Mouse (Mus musculus): ENCODE measurements around the gene Nop2.

The Nop2 gene

GRCm38 (mm10) chr6:125131302-125132156 is at the start of gene Nop2:
TSS of gene Nop2 (plus strand) at chr6:125131909.
- DNase-seq (ENCODE audit: low spot score): peak; percentile 88

GRCm38 (mm10) chr6:125082801-125083386 is 48.8 kb upstream of the Nop2 start:
- no peak for DNase-seq (ENCODE audit: low spot score)

GRCm38 (mm10) chr6:125084424-125084823 is 47.3 kb upstream of the Nop2 start:
- peak; percentile 45 for DNase-seq (ENCODE audit: low spot score)

GRCm38 (mm10) chr6:125087937-125088336 is 43.8 kb upstream of the Nop2 start:
- DNase-seq (ENCODE audit: low spot score): no peak

GRCm38 (mm10) chr6:125088561-125089321 is 43.0 kb upstream of the Nop2 start:
- peak; percentile 57 for DNase-seq (ENCODE audit: low spot score)

GRCm38 (mm10) chr6:125089521-125090321 is 42.0 kb upstream of the Nop2 start:
- DNase-seq (ENCODE audit: low spot score): peak; percentile 63

- no peak for DNase-seq (ENCODE audit: low spot score)
Measured at GRCm38 (mm10) chr6:125090341-125091085, 41.2 kb upstream of the Nop2 start.

- no peak for DNase-seq (ENCODE audit: low spot score)
Measured at GRCm38 (mm10) chr6:125092372-125092771, 39.3 kb upstream of the Nop2 start.

- no peak for DNase-seq (ENCODE audit: low spot score)
Measured at GRCm38 (mm10) chr6:125094843-125095242, 36.9 kb upstream of the Nop2 start.

- peak; percentile 92 for DNase-seq (ENCODE audit: low spot score)
Measured at GRCm38 (mm10) chr6:125095391-125096278, 36.1 kb upstream of the Nop2 start, which contains the start of gene Chd4. TSS of gene Chd4 (plus strand) at chr6:125095981.

GRCm38 (mm10) chr6:125096279-125096596 is 35.5 kb upstream of the Nop2 start:
- no peak for DNase-seq (ENCODE audit: low spot score)

GRCm38 (mm10) chr6:125096597-125097345 is 34.9 kb upstream of the Nop2 start:
- DNase-seq (ENCODE audit: low spot score): peak; percentile 40

GRCm38 (mm10) chr6:125097346-125097689 is 34.4 kb upstream of the Nop2 start:
- no peak for DNase-seq (ENCODE audit: low spot score)

- no peak for DNase-seq (ENCODE audit: low spot score)
Measured at GRCm38 (mm10) chr6:125097951-125098350, 33.8 kb upstream of the Nop2 start.

GRCm38 (mm10) chr6:125098513-125098912 is 33.2 kb upstream of the Nop2 start:
- no peak for DNase-seq (ENCODE audit: low spot score)

GRCm38 (mm10) chr6:125099421-125099971 is 32.2 kb upstream of the Nop2 start:
- DNase-seq (ENCODE audit: low spot score): no peak

GRCm38 (mm10) chr6:125101444-125101843 is 30.3 kb upstream of the Nop2 start:
- DNase-seq (ENCODE audit: low spot score): no peak

- no peak for DNase-seq (ENCODE audit: low spot score)
Measured at GRCm38 (mm10) chr6:125104223-125104622, 27.5 kb upstream of the Nop2 start.

- no peak for DNase-seq (ENCODE audit: low spot score)
Measured at GRCm38 (mm10) chr6:125107705-125108104, 24.0 kb upstream of the Nop2 start.

All from urinary bladder, postnatal 25 days (tissue).